Mouse (Mus musculus) heart, adult 8-10 months (tissue): ENCODE data around the gene Col9a1. TPM values are rescaled to one million over a fixed set of nuclear protein-coding genes. Genes with fewer than 3 reads are reported as not detected.

Source experiments
- DNase-seq: peaks from one replicate; pipeline ENCODE4 v3.0.0; 2022; ENCODE audit warnings: low spot score
- total RNA-seq, 4 experiments: library from RNA; stranded (reverse); gene quantifications; 2 replicates each; pipeline ENCODE4 v1.2.4; 2022

The Col9a1 gene
- total RNA-seq, 4 experiments from 2014 or later: not detected

DNA sequence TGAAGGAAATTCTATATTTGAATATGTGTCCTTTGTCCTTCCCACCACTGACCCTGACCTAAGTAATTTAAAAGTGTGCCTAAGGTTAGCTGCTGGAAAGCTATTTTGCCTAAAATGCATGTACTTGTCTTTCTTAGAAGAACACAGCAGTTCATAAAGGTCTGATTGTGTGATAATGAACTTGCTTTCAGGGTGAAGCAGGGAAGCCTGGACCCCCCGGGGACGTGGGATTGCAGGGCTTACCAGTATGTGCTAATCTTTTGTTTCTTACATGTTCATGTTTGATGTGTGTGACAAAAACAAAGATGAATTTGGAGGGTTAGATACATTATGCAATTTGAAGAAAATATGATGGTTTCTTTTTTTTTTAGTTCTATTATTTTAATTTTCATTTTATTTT, 44.8 kb downstream of the Col9a1 start:
- no peak for DNase-seq

DNA sequence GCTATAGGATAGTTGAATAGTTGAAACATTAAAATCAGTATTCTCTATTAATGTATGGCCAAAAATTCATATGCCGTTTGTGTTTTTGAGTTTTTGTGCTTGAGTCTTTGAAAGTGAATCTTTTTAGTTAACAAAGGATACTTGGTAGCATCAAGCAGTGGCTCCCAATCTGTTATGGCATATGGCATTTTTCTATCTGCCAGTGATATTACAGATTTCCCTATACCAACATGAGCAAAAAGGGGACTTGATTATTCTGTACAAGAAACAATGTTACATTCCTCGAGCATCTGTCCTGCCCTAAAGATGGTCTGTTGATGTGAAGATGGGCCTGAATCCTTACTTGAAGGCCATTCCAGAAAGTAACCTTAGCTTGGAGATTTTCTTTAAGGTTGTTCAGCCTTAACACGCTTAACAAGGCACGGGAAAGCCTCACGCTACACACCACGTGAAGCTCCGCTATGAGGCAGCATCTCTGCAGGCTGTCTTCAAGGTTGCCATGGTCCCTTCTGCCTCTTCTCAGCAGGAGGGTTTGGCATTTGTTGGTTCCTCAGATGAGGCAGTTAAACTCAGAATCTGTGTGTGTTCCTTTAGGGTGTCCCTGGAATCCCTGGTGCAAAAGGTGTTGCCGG, 45.7 kb downstream of the Col9a1 start:
- DNase-seq: no peak

DNA sequence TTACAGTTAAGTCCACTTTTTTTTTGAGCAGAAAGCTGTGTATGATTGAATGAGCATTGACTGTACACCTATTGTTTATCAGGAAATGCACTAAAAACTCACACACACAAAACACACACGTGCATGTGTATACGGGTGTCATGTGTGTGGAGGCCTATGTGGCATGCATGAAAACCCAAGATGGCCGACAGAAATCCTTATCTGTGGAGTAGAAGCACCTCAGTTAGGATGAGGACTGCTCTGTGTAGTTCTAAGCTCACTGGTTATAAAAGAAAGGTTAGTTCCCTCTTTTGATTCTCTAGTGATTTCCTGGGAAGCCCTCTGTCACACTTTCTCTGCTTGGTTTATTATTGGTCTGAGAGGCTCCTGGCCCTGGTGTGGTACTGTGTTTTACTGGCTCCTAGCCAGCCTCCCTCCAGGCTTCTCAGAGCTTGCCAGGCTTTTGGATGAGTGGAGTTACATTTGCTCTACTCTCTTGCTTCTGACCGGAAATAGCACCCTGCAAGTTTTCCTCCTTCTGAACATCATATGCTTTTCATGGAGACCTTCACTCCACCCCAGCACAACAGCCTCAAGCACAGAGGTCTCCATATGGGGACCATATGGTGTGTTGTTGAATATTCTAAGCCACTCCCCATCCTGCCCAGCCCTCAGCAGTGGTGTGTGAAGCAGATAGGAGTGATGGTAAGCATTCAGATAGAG, 48.6 kb downstream of the Col9a1 start:
- no peak for DNase-seq

DNA sequence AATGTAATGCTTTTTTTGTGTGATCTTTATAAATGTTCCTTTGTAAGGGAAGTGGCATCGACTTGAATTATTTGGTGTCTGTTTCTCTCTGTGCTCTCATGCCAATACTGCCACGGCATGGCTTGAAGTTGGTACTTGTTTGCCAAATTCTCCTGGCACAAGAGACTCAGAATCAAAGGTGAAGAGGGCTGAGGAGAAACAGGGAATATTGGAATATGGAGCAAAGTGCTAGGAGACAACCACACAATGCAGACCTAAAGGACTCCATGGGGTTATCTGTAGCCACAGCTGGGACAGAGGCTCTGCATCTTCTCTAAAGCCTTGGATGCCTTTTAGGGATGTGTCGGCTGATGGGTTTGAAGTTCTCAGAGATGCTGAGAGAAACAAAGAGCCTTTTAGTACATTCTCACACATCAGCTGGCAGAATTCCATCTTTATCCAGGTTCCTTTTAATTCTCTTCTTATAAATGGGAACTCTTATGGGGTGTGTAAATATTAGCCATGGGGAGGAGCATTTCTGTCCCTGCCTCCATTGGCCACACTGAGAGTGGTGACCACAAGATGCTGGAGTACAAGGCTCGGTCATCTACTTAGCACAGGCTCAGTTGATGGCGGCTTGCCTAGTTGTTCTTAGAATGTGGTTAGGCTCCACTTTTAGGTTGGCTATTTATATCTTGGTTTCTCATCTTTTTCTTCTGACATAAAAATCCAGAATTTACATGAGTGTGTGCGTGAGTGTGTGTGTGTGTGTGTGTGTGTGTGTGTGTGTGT, 49.7 kb downstream of the Col9a1 start:
- DNase-seq: no peak

DNA sequence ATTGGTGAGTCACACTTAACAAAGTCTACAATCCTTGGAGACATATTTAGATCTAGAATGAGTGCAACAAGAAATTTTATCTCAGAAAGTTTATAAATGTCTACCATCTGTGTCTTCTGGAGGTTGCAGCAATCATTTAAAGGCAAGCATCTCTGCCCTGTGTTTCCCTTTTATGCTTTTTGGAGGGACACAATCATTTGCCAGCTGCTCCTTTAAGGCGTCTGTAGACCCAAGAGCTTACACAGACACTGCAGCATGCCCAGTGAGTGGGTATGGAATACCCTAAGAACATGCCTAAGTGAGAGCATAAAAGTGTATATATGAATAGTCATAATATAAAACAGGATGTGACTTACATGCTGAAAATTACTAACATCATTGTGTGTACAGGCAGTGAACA, 52.1 kb downstream of the Col9a1 start:
- no peak for DNase-seq

DNA sequence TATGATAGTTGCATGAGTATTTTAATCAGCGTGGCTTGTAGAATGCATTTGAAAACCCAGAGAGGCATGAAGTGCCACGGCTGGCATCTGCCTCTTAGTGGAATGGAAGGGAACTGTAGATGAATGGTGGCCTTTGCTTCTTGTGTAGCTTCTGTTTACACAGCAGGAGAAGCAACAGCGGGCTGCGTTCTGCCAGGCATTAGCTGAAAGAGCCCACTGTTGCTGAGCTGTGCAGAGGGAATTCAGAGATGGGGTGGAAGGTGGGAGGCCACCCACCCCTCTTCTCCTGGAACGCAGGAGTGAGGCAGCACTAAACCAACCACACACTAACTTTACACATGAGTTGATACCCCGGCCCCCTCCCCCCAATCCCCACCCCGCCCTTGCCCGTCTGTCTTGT, 53.0 kb downstream of the Col9a1 start:
- no peak for DNase-seq

DNA sequence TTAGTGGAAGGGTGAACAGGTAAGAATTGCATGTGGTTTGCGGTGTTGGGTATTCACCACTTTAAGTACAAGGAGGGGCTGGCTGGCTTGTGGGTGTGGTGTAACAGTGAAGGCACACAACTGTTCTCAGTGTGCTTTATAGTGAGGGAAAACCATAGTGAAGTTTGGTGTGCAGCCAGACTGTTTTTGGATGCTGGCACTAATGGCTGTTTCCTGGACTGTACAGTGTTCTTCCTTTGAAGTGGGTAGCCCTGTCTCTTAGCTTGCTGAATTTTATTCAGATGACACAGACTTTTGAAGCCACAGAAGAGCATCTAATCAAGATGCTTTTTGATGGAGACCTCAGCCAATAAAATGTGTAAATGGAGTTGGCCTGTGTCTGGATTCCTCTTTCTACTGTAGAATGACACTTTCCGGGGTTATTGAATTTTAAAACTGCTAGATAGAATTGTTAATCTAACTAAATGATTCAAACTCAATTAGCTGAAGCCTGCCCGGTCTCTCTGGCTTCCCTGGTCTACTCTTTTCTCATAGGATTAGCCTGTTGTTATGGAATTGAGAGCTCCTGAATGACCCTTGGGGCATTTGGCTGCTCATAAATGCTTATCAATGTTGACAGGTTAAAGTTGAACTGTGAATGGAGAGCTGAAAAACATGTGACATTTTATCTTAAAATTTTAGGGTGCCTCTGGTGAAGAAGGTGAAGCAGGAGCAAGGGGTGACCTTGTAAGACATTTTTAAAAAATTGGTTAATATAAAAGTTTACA, 54.3 kb downstream of the Col9a1 start:
- DNase-seq: no peak

DNA sequence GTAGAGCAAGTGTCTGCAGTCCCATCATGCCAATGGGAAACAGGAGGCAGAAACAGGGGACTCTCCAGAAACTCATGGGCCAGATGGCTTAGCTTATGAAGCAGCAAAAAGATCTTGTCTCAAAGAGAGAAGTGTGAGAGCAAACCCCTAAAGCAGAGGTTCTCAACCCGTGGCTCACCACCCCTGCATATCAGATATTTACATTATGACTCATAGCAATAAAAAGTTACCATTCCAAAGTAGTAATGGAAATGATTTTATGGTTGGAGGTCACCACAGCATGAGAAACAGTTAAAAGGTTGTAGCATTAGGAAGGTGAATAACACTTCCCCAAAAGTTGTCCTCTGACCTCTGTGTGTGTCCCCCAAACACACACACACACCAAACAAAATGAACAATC, 58.9 kb downstream of the Col9a1 start:
- no peak for DNase-seq

DNA sequence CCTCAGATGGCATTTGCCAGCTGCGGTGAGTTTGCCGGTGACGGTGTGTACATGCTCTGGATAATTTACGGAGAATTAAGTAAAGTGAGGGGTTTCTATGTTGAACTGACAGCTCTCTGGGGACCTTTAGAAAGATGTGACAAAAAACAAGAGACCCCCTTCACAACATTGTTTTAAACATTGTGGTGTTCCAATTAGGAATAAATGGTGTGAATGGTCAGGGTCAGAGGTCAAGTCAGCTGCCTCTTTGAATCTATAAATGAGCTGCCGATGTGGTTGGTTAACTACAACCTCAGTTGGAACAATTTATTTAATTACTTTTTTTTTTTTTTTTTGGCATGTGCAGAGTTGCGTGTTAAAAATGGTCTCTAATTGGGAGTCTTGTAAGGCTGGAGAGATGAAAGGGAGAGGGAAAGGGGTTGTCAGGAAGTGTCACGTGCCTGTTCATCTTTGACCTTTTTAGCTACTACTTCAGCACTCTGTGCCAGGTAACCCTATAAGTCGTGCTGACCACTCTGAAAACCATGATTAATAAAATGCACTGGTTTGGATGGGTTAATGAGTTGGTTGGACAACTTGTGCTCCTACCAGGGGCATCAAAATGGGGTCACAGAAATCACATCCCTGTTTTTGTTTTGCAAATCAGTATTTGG, 62.8 kb downstream of the Col9a1 start:
- no peak for DNase-seq

DNA sequence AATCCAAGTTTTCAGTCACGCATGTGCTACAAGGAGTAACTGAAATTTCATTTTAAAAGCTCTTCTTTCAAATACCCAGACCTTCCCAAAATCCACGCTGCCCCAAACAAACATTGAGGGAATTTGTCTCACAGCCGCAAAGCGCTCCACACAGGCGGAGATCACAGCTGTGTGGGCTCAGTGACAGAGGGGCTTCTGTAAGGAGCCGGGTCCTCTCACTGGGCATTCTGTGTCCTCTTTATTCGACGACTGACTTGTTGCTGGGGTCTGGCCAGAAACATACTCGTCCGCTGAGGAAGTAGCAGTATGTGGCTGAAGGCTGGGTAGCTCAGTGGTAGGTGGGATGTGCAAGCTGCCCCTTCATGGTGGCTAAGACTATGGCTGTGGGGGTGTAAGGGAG, 67.5 kb downstream of the Col9a1 start:
- DNase-seq: no peak

DNA sequence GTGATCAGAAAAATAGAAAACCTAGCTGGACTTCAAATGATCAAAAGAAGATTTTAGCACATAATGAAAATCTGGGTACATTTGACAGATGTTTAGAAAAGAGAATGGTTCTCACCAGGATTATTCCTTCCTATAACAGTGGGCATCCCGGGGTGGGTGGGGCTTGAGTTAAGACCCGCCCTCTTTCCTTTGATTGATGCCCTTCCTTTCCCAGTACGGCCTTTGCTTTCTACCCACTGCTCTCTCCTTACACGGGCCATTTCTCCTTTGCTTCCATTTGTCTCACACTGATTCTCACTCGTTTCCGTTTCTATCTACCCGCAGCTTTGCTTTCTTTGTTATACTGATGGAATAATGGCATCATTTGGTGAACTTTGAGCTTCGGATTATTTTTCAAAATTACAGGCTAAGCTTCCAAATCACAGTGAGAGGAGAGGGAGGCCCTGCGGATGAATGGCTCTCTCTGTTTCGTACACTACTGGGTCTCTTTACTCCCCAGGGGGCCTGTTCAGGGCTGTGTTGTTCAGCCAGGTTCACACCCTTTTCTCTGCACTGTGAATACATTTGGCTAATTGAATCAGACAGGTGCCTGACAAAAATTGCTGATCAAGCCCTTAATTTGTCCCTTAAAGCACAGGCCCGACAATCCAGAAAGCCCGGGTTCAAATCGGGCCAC, 68.4 kb downstream of the Col9a1 start:
- DNase-seq: no peak

DNA sequence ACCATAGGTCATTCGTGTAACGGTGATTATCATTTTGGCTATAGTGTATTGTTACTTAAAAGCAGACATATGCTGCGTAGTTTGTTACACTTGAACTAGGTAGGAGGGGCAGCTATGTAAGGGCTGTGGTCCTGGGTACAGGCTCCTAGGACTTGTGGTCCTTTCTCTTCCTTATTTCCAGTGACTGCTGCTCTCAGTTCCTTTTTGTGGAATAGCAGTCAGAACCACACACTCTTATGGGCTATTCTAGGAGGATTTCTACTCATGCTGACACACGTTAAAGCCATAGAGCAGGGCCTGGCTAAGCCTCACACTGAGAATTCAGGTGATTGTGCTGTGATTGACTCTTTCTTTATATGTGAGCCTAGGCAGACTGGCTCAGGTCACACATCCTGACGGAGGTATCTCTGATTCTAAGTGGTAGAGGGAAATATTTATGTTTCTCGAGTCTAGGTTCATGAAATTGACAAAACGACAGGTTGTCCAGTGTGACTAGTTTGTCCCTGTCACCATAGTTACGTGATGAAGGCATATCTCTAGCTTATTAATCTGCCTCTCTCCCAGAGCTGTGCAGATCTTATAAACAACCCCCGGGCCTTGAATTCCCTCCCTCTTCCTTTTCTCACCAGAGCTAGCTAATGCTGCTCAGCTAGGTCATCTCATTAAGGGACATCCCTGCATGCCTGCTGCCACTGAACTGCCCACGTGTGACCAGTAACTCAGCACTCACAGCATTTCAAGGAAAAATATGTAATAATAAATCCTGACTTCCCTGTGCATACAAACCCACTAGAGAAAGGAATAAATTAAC, 71.1 kb downstream of the Col9a1 start:
- no peak for DNase-seq

DNA sequence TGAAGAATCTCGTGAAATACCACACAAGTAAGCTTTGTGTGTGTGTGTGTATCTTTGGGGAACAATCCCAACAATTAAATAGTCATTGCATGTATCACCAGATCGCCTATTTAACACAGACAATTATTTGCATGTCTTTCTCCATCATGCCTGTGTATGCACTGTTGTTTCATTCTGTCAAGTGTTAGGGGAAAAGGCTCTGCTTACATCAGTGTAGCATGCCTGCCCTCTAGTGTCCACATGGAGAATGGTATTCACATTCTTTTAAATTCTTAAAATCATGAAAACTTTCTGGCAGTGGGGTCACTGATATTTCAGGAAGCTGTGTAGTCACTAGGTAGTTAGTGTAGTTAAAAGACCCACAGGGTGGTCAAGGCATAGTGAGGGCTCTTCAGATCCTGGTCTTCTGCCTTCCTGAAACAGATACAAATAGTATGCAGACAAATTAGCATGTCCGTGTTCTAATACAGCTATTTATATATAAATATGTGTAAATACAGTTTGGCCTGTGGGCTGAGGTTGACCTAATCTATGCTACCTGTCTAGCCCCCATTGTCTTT, 71.8 kb downstream of the Col9a1 start:
- DNase-seq: peak; percentile 2

DNA sequence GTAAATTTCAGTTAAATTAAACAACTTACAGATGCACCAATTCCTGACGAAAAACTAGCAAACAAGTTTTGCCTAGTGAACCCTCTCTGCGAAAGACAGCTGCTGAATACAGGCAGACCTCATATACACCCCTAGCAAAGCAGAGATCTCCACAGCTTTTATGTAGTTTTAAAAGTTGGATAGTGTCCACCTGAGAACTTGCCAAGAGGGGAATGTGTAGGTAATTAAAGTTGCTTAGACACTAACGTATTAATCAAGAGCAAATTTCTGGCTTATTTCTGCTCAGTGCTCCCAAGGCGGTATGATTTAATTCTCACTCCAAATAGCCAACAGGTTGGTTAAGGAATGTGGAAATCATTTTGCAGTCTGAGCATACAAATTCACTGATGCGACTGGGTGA, 80.6 kb downstream of the Col9a1 start:
- DNase-seq: no peak

DNA sequence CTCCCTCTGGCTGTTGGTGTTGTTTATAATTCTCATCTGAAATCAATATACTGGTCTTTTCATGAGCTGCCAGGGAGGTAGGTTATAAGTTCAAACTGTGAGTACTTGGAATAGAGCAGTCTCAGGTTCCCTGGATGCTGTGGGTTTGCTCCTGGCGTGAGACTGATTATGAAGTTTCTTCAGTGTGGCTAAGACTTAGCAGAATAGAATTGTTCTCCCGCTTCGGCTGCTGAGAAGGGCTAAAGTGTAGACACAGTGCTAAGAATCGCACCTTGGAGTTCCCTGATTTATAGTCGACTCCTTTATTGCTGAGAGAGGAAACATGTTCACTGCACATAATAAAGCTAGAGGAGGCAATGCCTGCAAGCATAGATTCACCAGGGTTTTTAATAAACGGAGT, 82.0 kb downstream of the Col9a1 start:
- no peak for DNase-seq

DNA sequence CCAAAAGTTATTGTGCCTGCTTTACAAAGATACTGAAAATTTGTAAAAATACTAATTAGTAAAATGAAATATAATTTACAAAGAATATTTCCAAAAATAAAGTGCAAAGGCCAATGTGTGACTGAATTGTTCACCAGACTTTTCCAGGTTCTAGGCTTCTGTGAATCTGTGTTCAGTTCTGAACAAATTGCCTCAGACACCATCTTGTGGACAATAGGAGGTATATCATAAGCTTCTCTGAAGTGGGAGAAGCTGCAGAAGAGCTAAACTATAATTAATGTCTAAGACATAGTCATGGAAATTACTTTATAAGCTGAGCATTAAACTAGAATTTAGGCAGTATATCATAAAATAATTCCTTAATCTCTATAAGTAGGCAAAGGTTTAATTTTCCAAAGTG, 83.8 kb downstream of the Col9a1 start:
- no peak for DNase-seq

DNA sequence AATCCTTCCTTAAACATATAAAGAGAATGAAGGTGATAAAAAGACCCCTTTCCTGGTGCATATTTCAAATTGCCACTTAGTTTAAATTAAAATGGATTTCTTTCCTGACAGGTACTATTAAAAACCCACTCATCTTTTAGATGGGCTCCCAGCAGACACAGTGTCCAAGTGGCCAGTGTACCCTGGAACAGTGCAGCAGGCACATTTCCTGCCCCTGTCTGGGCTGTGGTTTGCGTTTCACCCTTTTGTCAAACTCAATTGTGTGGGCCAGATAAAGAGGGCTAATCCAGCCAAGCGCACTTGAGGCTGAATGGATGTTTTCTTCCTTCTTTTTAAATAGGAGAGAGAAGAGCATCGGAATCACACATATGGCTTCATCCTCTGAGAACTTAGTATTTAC, 89.6 kb downstream of the Col9a1 start:
- DNase-seq: no peak

DNA sequence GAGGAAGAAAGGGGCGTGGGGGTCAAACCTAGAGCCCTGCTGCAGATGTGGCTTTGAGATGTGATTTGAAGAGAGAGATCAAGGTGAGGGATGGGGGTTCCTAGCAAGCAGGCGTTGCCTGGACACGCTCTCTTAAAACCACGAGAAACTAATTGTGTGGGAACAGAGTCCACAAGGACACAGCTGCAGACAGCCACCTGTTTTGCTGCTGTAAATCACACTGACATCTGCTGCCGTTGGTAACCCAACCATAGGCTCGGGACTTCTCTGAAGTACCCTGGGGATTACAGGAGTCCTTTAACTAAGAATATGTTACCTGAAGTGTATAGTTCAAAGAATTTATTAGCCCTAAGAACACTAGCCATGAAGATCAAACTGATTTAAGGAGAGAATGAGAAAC, 109.0 kb downstream of the Col9a1 start:
- no peak for DNase-seq

DNA sequence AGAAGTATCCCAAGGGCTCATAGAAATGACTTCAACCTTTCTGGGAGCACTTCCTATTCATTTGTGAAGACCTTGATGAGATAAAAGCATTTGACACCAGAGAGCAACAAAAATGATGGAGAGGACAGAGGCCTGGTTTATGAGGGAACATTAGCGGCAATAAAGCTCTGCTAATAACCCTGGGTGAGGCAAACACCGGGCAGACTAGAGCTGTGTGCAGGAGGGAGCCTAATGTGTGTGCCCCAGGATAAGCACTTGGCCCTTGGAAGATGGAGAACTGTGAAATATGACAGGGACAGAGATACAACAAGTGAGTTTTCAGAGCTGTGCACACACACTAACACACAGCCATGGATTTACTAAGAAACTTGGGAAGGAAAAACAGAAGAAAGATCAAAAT, 115.1 kb downstream of the Col9a1 start:
- no peak for DNase-seq
